Mouse (Mus musculus) myocyte (in vitro differentiated cells): Measurements from ENCODE around the gene Taf1c.

Experiments used
- CEBPB ChIP-seq: IDR thresholded peaks from 2 replicates; pipeline ENCODE4 v1.6.1; 2011; ENCODE audit warnings: mild to moderate bottlenecking, moderate library complexity; ENCODE audit not compliant: poor library complexity, insufficient read depth, severe bottlenecking
- E2F4 ChIP-seq: IDR thresholded peaks from one replicate; pipeline ENCODE4 v1.6.1; 2011; ENCODE audit warnings: mild to moderate bottlenecking, control low read depth, moderate library complexity; ENCODE audit not compliant: insufficient read depth
- MAX ChIP-seq: IDR thresholded peaks from one replicate; pipeline ENCODE4 v1.6.1; 2011; ENCODE audit warnings: low read depth, mild to moderate bottlenecking, control low read depth
- MYOG ChIP-seq, 3 experiments: IDR thresholded peaks; one replicate each; pipeline ENCODE4 v1.6.1; 2011; ENCODE audit warnings: control low read depth in 2 of 3, low read depth in 2 of 3, mild to moderate bottlenecking in 2 of 3; ENCODE audit not compliant: insufficient read length in 2 of 3, control insufficient read depth in 1 of 3, insufficient read depth in 1 of 3
- POLR2A ChIP-seq: IDR thresholded peaks from one replicate; pipeline ENCODE4 v1.6.1; 2011; ENCODE audit warnings: low read depth, mild to moderate bottlenecking, control low read depth, moderate library complexity; ENCODE audit not compliant: insufficient read length
- POLR2AphosphoS2 ChIP-seq: IDR thresholded peaks from one replicate; pipeline ENCODE4 v1.6.1; 2011; ENCODE audit warnings: low read depth, control low read depth; ENCODE audit not compliant: insufficient read length

GRCm38 (mm10) chr8:119618887-119619286 lies 13.9 kb upstream of the Taf1c start:
- TF ChIP-seq POLR2A: no peak
- TF ChIP-seq E2F4: no peak
- TF ChIP-seq CEBPB: no peak
- no peak for TF ChIP-seq MYOG (IDR thresholded peaks at IDR 0.05; ENCODE audit: control insufficient read depth in 1 of 3, insufficient read depth in 1 of 3, insufficient read length in 2 of 3, low read depth in 2 of 3)
- TF ChIP-seq POLR2AphosphoS2: no peak
- no peak for TF ChIP-seq MAX
